ENCODE assay signal across 10 mouse cellular contexts in genomic region chr16:89958982-89959381, GRCm38 (mm10).
DNase-seq lines count a peak whose midpoint lies in the region; ATAC-seq and TF ChIP-seq lines count a peak whose summit lies in the region.
"Had no signal": no experiment of that assay in that cellular context is flagged by ENCODE, and none has a peak within 500 bp of the region (broad histone marks: within the 10 kb centered on the region; RNA-seq: fewer than 3 reads in every experiment).

No protein-coding gene starts in this region.

- H3K36me3 ChIP-seq in heart, embryonic 12.5 days: no peaks in the 10 kb centered on the region
- peaks cover 11% of the 10 kb centered on the region for H3K36me3 ChIP-seq in limb, embryonic 10.5 days
- no peaks in the 10 kb centered on the region for H3K36me3 ChIP-seq in stomach, postnatal 0 days (ENCODE audit: control insufficient read depth, insufficient read depth, low read length)
- 0 out of 2 replicates have a peak, but pooled peaks cover 4% of the 10 kb centered on the region for H3K36me3 ChIP-seq in forebrain, embryonic 12.5 days (replicated peaks)

- peaks cover 19% of the 10 kb centered on the region for H3K4me1 ChIP-seq in heart, embryonic 12.5 days (replicated peaks)
- peaks cover 63% of the 10 kb centered on the region for H3K4me1 ChIP-seq in limb, embryonic 10.5 days
- 0 out of 2 replicates have a peak, but pooled peaks cover 2% of the 10 kb centered on the region for H3K4me1 ChIP-seq in stomach, postnatal 0 days (replicated peaks; ENCODE audit: control insufficient read depth, insufficient read depth)
- peaks cover 27% of the 10 kb centered on the region for H3K4me1 ChIP-seq in forebrain, embryonic 12.5 days

- no peaks in the 10 kb centered on the region; the same call in 1 of the 2 replicates for H3K27me3 ChIP-seq in heart, embryonic 12.5 days (replicated peaks)
- no peaks in the 10 kb centered on the region for H3K27me3 ChIP-seq in limb, embryonic 10.5 days (ENCODE audit: low read depth, poor library complexity, severe bottlenecking)
- no peaks in the 10 kb centered on the region for H3K27me3 ChIP-seq in stomach, postnatal 0 days (ENCODE audit: control insufficient read depth, insufficient read depth, low read length)
- peaks cover 3% of the 10 kb centered on the region; the same call in 1 of the 2 replicates for H3K27me3 ChIP-seq in forebrain, embryonic 12.5 days

- intact Hi-C loops in heart, postnatal 36 days (cut with DNase I): no loop called here

- H3K27ac ChIP-seq in heart, embryonic 12.5 days (ENCODE audit: poor library complexity, severe bottlenecking): no peak overlapping the region
- no peak overlapping the region for H3K27ac ChIP-seq in limb, embryonic 10.5 days
- H3K27ac ChIP-seq in stomach, postnatal 0 days (replicated peaks): no peak overlapping the region
- no peak overlapping the region for H3K27ac ChIP-seq in forebrain, embryonic 12.5 days

- no peak for TF ChIP-seq EP300 in stomach, postnatal 0 days (optimal IDR thresholded peaks at IDR 0.05)

- H3K4me3 ChIP-seq in heart, embryonic 12.5 days: no peak overlapping the region
- peak overlapping the region; percentile 7; the same call in 1 of the 2 replicates for H3K4me3 ChIP-seq in limb, embryonic 10.5 days
- peak overlapping the region; percentile 50 for H3K4me3 ChIP-seq in stomach, postnatal 0 days (ENCODE audit: low read depth, low read length)
- H3K4me3 ChIP-seq in forebrain, embryonic 12.5 days (replicated peaks): no peak overlapping the region

- WGBS in heart, embryonic 12.5 days: 34% methylated on average over 12 of the region's 12 CpGs
- 25% methylated on average over 12 of the region's 12 CpGs for WGBS in limb, embryonic 10.5 days
- WGBS in stomach, postnatal 0 days: 22% methylated on average over 12 of the region's 12 CpGs
- 40% methylated on average over 12 of the region's 12 CpGs for WGBS in forebrain, embryonic 12.5 days

- no peak for ATAC-seq in heart, embryonic 12.5 days (ENCODE audit: insufficient number of reproducible peaks, low FRiP score)
- ATAC-seq in stomach, postnatal 0 days (ENCODE audit: low FRiP score, low TSS enrichment): no peak
- ATAC-seq in forebrain, embryonic 12.5 days (ENCODE audit: low FRiP score): no peak

- H3K4me2 ChIP-seq in heart, embryonic 12.5 days: peak overlapping the region; percentile 51; the same call in 1 of the 2 replicates
- H3K4me2 ChIP-seq in stomach, postnatal 0 days (replicated peaks; ENCODE audit: low read depth): peak overlapping the region; percentile 88
- H3K4me2 ChIP-seq in forebrain, embryonic 12.5 days: no peak overlapping the region

- no peak overlapping the region for H3K9ac ChIP-seq in heart, embryonic 12.5 days
- no peak overlapping the region; the same call in 1 of the 2 replicates for H3K9ac ChIP-seq in stomach, postnatal 0 days (ENCODE audit: low read length)
- no peak overlapping the region for H3K9ac ChIP-seq in forebrain, embryonic 12.5 days

- no peak for DNase-seq in heart, postnatal 36 days
- peak; percentile 15 to 31 for DNase-seq in urinary bladder, adult 18-20 months (ENCODE audit: low spot score in 2 of 2)
- DNase-seq in urinary bladder, postnatal 10 days (ENCODE audit: low spot score): no peak
- DNase-seq in limb, embryonic 10.5 days (ENCODE audit: low spot score): no peak
- DNase-seq in stomach, postnatal 0 days (ENCODE audit: low spot score): no peak
- DNase-seq in frontal cortex, postnatal 25 days (ENCODE audit: low spot score in 2 of 2): no peak
- DNase-seq: adrenal gland, postnatal 10 days; liver had no signal

- H3K9me3 ChIP-seq in heart, embryonic 12.5 days (replicated peaks): no peaks in the 10 kb centered on the region
- no peaks in the 10 kb centered on the region for H3K9me3 ChIP-seq in limb, embryonic 10.5 days (replicated peaks)
- H3K9me3 ChIP-seq in stomach, postnatal 0 days (ENCODE audit: control insufficient read depth, low read length): no peaks in the 10 kb centered on the region
- H3K9me3 ChIP-seq in forebrain, embryonic 12.5 days: no peaks in the 10 kb centered on the region

- TF ChIP-seq CTCF in stomach, postnatal 0 days (IDR thresholded peaks at IDR 0.05; ENCODE audit: low read depth): no peak

Comparison
In these comparisons a context has a peak if more than half of its experiments do, and no peak if none do; other contexts are left out.
1. DNase-seq: peak in urinary bladder, adult 18-20 months (2 of 2); none in heart, postnatal 36 days (0 of 2), urinary bladder, postnatal 10 days (single experiment), limb, embryonic 10.5 days (single experiment), stomach, postnatal 0 days (single experiment) and frontal cortex, postnatal 25 days (0 of 2).
2. H3K4me3 ChIP-seq: peak in limb, embryonic 10.5 days (single experiment) and stomach, postnatal 0 days (single experiment); none in heart, embryonic 12.5 days (single experiment) and forebrain, embryonic 12.5 days (single experiment).